ENCODE assay signal across 31 mouse cellular contexts in the genomic region with DNA sequence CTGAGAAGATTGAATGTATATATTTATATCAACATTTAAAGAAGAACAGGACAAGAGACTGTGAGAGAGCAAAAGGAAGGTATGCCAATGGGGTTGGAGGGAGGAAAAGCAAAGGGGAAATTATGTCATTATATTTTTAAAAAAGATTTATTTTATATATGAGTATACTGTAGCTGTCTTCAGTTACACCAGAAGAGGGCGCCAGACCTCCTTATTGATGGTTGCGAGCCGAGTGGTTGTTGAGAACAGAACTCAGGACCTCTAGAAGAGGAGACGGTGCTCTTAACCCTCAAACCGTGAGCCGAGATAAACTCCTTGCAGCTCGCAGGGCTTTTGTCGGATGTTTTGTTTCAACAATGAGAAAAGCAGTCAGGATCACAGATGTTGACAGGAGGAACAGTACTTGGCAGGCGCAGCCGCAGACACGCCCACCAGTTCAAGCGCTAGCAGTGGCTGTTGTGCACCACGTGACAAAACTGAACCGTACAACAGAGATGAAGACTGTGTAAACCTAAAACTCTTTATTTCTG.
DNase-seq lines count a peak whose midpoint lies in the region; ATAC-seq and TF ChIP-seq lines count a peak whose summit lies in the region.
"Had no signal": no experiment of that assay in that cellular context is flagged by ENCODE, and none has a peak within 500 bp of the region (broad histone marks: within the 10 kb centered on the region; RNA-seq: fewer than 3 reads in every experiment).

No protein-coding gene starts in this region.

- H3K4me1 ChIP-seq in testis, adult 2 months (ENCODE audit: control insufficient read depth, insufficient read depth, low read length) = no peaks in the 10 kb centered on the region; the same call in 1 of the 2 replicates
- H3K4me1 ChIP-seq in forebrain, embryonic 16.5 days (replicated peaks; ENCODE audit: control insufficient read depth, insufficient read depth, low read length) = no peaks in the 10 kb centered on the region
- H3K4me1 ChIP-seq: embryonic facial prominence, embryonic 10.5 days; embryonic facial prominence, embryonic 15.5 days; limb, embryonic 12.5 days; liver, embryonic 15.5 days had no signal

- peak overlapping the region; percentile 66 for H3K4me3 ChIP-seq in testis, adult 2 months (ENCODE audit: control insufficient read depth, low read depth, low read length)
- no peak overlapping the region for H3K4me3 ChIP-seq in forebrain, embryonic 16.5 days (replicated peaks; ENCODE audit: low read length)
- H3K4me3 ChIP-seq: embryonic facial prominence, embryonic 10.5 days; embryonic facial prominence, embryonic 15.5 days; forebrain, embryonic 12.5 days; hindbrain, embryonic 12.5 days; kidney, embryonic 15.5 days; limb, embryonic 12.5 days; liver, embryonic 15.5 days; midbrain, embryonic 10.5 days had no signal

- ATAC-seq in forebrain, embryonic 16.5 days = no peak
- ATAC-seq: hindbrain, postnatal 0 days; intestine, embryonic 16.5 days; midbrain, embryonic 16.5 days had no signal

- no peaks in the 10 kb centered on the region for H3K9me3 ChIP-seq in forebrain, embryonic 16.5 days (ENCODE audit: control insufficient read depth, low read length)
- H3K9me3 ChIP-seq: embryonic facial prominence, embryonic 10.5 days; embryonic facial prominence, embryonic 15.5 days; forebrain, embryonic 12.5 days; hindbrain, embryonic 12.5 days; kidney, embryonic 15.5 days; limb, embryonic 12.5 days; liver, embryonic 15.5 days; midbrain, embryonic 10.5 days had no signal

- TF ChIP-seq POLR2A in testis, adult 2 months (IDR thresholded peaks at IDR 0.05; ENCODE audit: control insufficient read depth, low read depth, low read length) = no peak

- no peak overlapping the region for H3K9ac ChIP-seq in forebrain, embryonic 16.5 days (replicated peaks; ENCODE audit: low read depth, low read length)
- H3K9ac ChIP-seq: embryonic facial prominence, embryonic 15.5 days; forebrain, embryonic 12.5 days; hindbrain, embryonic 12.5 days; kidney, embryonic 15.5 days; limb, embryonic 12.5 days; liver, embryonic 15.5 days; lung, embryonic 14.5 days had no signal

- H3K36me3 ChIP-seq in testis, adult 2 months (ENCODE audit: control insufficient read depth, insufficient read depth, low read length) = no peaks in the 10 kb centered on the region
- no peaks in the 10 kb centered on the region for H3K36me3 ChIP-seq in forebrain, embryonic 16.5 days (ENCODE audit: control insufficient read depth, insufficient read depth)
- H3K36me3 ChIP-seq: embryonic facial prominence, embryonic 10.5 days; embryonic facial prominence, embryonic 15.5 days; forebrain, embryonic 12.5 days; hindbrain, embryonic 12.5 days; kidney, embryonic 15.5 days; limb, embryonic 12.5 days; liver, embryonic 15.5 days; midbrain, embryonic 10.5 days had no signal

- no peaks in the 10 kb centered on the region for H3K27me3 ChIP-seq in testis, adult 2 months (ENCODE audit: control insufficient read depth, insufficient read depth, low read length)
- no peaks in the 10 kb centered on the region for H3K27me3 ChIP-seq in forebrain, embryonic 16.5 days (replicated peaks; ENCODE audit: control insufficient read depth, insufficient read depth, low read length)
- H3K27me3 ChIP-seq: embryonic facial prominence, embryonic 15.5 days; forebrain, embryonic 12.5 days; hindbrain, embryonic 12.5 days; kidney, embryonic 15.5 days; limb, embryonic 12.5 days; liver, embryonic 15.5 days had no signal

- TF ChIP-seq CTCF in testis, adult 2 months (IDR thresholded peaks at IDR 0.05; ENCODE audit: control insufficient read depth, insufficient read depth, insufficient replicate concordance, low read depth, low read length) = peak; percentile 14; the same call in 1 of the 2 replicates

- no peak overlapping the region for H3K4me2 ChIP-seq in forebrain, embryonic 16.5 days (ENCODE audit: low read length)
- H3K4me2 ChIP-seq: embryonic facial prominence, embryonic 15.5 days; forebrain, embryonic 12.5 days; heart, embryonic 11.5 days; hindbrain, embryonic 12.5 days; kidney, embryonic 15.5 days; limb, embryonic 12.5 days; liver, embryonic 15.5 days; lung, embryonic 14.5 days had no signal

- peak; percentile 11 for DNase-seq in embryo, embryonic 10 days (ENCODE audit: low spot score)
- no peak for DNase-seq in embryo, embryonic 9.5 days (ENCODE audit: extremely low spot score)
- DNase-seq in testis, postnatal 10 days (ENCODE audit: low spot score) = no peak
- DNase-seq in R1 (ENCODE audit: low read depth, low spot score) = peak; percentile 79
- no peak for DNase-seq in cerebellum, postnatal 14 days
- DNase-seq in gastrocnemius, adult 8-10 months (ENCODE audit: low spot score in 2 of 2) = no peak
- DNase-seq: adrenal gland, postnatal 10 days; cerebellum, adult 11 months; cerebellum, adult 9-10 months; gastrocnemius, postnatal 25 days; heart, adult 11 months; heart, postnatal 36 days; kidney, postnatal 4 days; lung, embryonic 14.5 days; lung, postnatal 14 days; right cerebral cortex, adult 18-20 months; spleen, adult 18-20 months had no signal

- 84% methylated on average over 14 of the region's 14 CpGs for WGBS in forebrain, embryonic 16.5 days

- no peak overlapping the region for H3K27ac ChIP-seq in testis, adult 2 months (ENCODE audit: control insufficient read depth, insufficient read depth, low read depth, low read length)
- H3K27ac ChIP-seq in forebrain, embryonic 16.5 days (ENCODE audit: low read length) = no peak overlapping the region
- H3K27ac ChIP-seq: embryonic facial prominence, embryonic 10.5 days; embryonic facial prominence, embryonic 15.5 days; forebrain, embryonic 12.5 days; hindbrain, embryonic 12.5 days; hindbrain, postnatal 0 days; kidney, embryonic 15.5 days; limb, embryonic 12.5 days; liver, embryonic 15.5 days; midbrain, embryonic 10.5 days had no signal

Comparison
In these comparisons a context has a peak if more than half of its experiments do, and no peak if none do; other contexts are left out.
1. DNase-seq: peak in embryo, embryonic 10 days (single experiment) and R1 (single experiment); none in embryo, embryonic 9.5 days (single experiment), testis, postnatal 10 days (single experiment), cerebellum, postnatal 14 days (0 of 2) and gastrocnemius, adult 8-10 months (0 of 2).